Mouse (Mus musculus) adrenal gland, adult (tissue): ENCODE results near the gene Gm38431.

Source experiments
- DNase-seq, 2 experiments: peaks; one replicate each; pipeline ENCODE4 v3.0.0; 2022 to 2023; ENCODE audit warnings: low spot score in 1 of 2; ENCODE audit not compliant: inconsistent age in 2 of 2

The Gm38431 gene

GRCm38 (mm10) chr9:21043563-21043962 is 48.2 kb downstream of the Gm38431 start:
- DNase-seq: no peak

- no peak for DNase-seq
These were observed 50.5 kb downstream of the Gm38431 start for GRCm38 (mm10) chr9:21041308-21041707.

- DNase-seq: no peak
These were observed 52.0 kb downstream of the Gm38431 start for GRCm38 (mm10) chr9:21039779-21040178.

- no peak for DNase-seq
These were observed 54.3 kb downstream of the Gm38431 start for GRCm38 (mm10) chr9:21037481-21037891.

GRCm38 (mm10) chr9:21036666-21037065 is 55.1 kb downstream of the Gm38431 start:
- DNase-seq: no peak

GRCm38 (mm10) chr9:21036161-21036560 is 55.6 kb downstream of the Gm38431 start:
- DNase-seq: no peak

GRCm38 (mm10) chr9:21035586-21035985 is 56.2 kb downstream of the Gm38431 start:
- DNase-seq: no peak

- DNase-seq: no peak
These were observed 57.2 kb downstream of the Gm38431 start for GRCm38 (mm10) chr9:21034481-21035085.

- DNase-seq: peak; percentile 91 to 96
These were observed 58.7 kb downstream of the Gm38431 start for GRCm38 (mm10) chr9:21033136-21033535.

GRCm38 (mm10) chr9:21032491-21032890 is 59.3 kb downstream of the Gm38431 start:
- DNase-seq: peak in 1 of 2 experiments; percentile 56

GRCm38 (mm10) chr9:21031896-21032351 is 59.9 kb downstream of the Gm38431 start, which contains the start of gene Icam5:
Gene Icam5, plus strand, starts transcription at chr9:21032073.
- peak; percentile 49 to 77 for DNase-seq

- DNase-seq: peak; percentile 80 to 90
These were observed 60.4 kb downstream of the Gm38431 start for GRCm38 (mm10) chr9:21031251-21031895.

- DNase-seq: peak; percentile 91 to 95
These were observed 61.0 kb downstream of the Gm38431 start for GRCm38 (mm10) chr9:21030781-21031250.

GRCm38 (mm10) chr9:21030055-21030600 is 61.7 kb downstream of the Gm38431 start:
- peak; percentile 44 to 62 for DNase-seq

- peak; percentile 88 to 96 for DNase-seq
These were observed 62.3 kb downstream of the Gm38431 start, which contains the start of gene Icam4 for GRCm38 (mm10) chr9:21029291-21030054. Gene Icam4, plus strand, starts transcription at chr9:21029373.

GRCm38 (mm10) chr9:21028560-21029110 is 63.2 kb downstream of the Gm38431 start:
- no peak for DNase-seq

- DNase-seq: no peak
These were observed 64.0 kb downstream of the Gm38431 start for GRCm38 (mm10) chr9:21027774-21028290.

GRCm38 (mm10) chr9:21026849-21027248 is 64.9 kb downstream of the Gm38431 start:
- no peak for DNase-seq

- DNase-seq: peak in 1 of 2 experiments; percentile 25
These were observed 66.5 kb downstream of the Gm38431 start for GRCm38 (mm10) chr9:21025258-21025810.

GRCm38 (mm10) chr9:21022726-21023125 is 69.1 kb downstream of the Gm38431 start:
- no peak for DNase-seq
